Mouse (Mus musculus): ENCODE measurements around the gene Tango2. TPM values are rescaled to one million over a fixed set of nuclear protein-coding genes. Genes with fewer than 3 reads are reported as not detected.
A peak's percentile ranks its signal among the peaks of the same experiment; 100 is the strongest.
"Not testable (repeated sequence)": the region's sequence is repeated elsewhere in the genome, so short reads cannot be mapped to it uniquely, and the experiment has no call there.

Gene Tango2
- polyA plus RNA-seq, 1 experiment from 2014 or later = 66.5 TPM

- H3K9me3 ChIP-seq = no peaks in the 10 kb centered on the region
- peaks cover 11% of the 10 kb centered on the region for H3K4me1 ChIP-seq (replicated peaks)
- no peak overlapping the region for H3K4me2 ChIP-seq (replicated peaks)
- H3K27ac ChIP-seq = no peak overlapping the region
- no peaks in the 10 kb centered on the region for H3K27me3 ChIP-seq
- H3K9ac ChIP-seq (replicated peaks) = no peak overlapping the region
- peaks cover 38% of the 10 kb centered on the region for H3K36me3 ChIP-seq
- WGBS = 98% methylated on average over 3 of the region's 3 CpGs
- H3K4me3 ChIP-seq (replicated peaks) = no peak overlapping the region
- ATAC-seq = no peak
Measured at GRCm38 (mm10) chr16:18335981-18336380, 11.9 kb downstream of the Tango2 start.

GRCm38 (mm10) chr16:18333976-18334375 is 13.9 kb downstream of the Tango2 start:
- Histone ChIP-seq H3K27me3 (no peaks in the 10 kb centered on the region), H3K4me2 (replicated peaks) (no peak overlapping the region), H3K4me3 (replicated peaks) (no peak overlapping the region), H3K36me3 (peaks cover 35% of the 10 kb centered on the region), H3K9me3 (no peaks in the 10 kb centered on the region), H3K4me1 (replicated peaks) (no peaks in the 10 kb centered on the region), H3K27ac (no peak overlapping the region), H3K9ac (replicated peaks) (no peak overlapping the region)
- 90% methylated on average over 3 of the region's 3 CpGs for WGBS
- no peak for ATAC-seq

- ATAC-seq = no peak
- Histone ChIP-seq H3K4me3 (replicated peaks) (no peak overlapping the region), H3K4me2 (replicated peaks) (no peak overlapping the region), H3K4me1 (replicated peaks) (no peaks in the 10 kb centered on the region), H3K36me3 (peaks cover 20% of the 10 kb centered on the region), H3K27ac (no peak overlapping the region), H3K9me3 (no peaks in the 10 kb centered on the region), H3K27me3 (no peaks in the 10 kb centered on the region), H3K9ac (replicated peaks) (no peak overlapping the region)
- WGBS = 68% methylated on average over 1 of the region's 1 CpGs
Measured at GRCm38 (mm10) chr16:18328524-18328923, 19.4 kb downstream of the Tango2 start.

- WGBS = 95% methylated on average over 9 of the region's 9 CpGs
- Histone ChIP-seq H3K4me3 (replicated peaks) (no peak overlapping the region), H3K4me2 (replicated peaks) (no peak overlapping the region), H3K27ac (no peak overlapping the region), H3K9me3 (no peaks in the 10 kb centered on the region), H3K4me1 (replicated peaks) (no peaks in the 10 kb centered on the region), H3K27me3 (no peaks in the 10 kb centered on the region), H3K36me3 (peaks cover 20% of the 10 kb centered on the region), H3K9ac (replicated peaks) (no peak overlapping the region)
- ATAC-seq = no peak
Measured at GRCm38 (mm10) chr16:18327936-18328335, 20.0 kb downstream of the Tango2 start.

- H3K27me3 ChIP-seq = no peaks in the 10 kb centered on the region
- WGBS = 89% methylated on average over 4 of the region's 4 CpGs
- H3K4me1 ChIP-seq (replicated peaks) = no peaks in the 10 kb centered on the region
- H3K9me3 ChIP-seq = no peaks in the 10 kb centered on the region
- no peak overlapping the region for H3K4me3 ChIP-seq (replicated peaks)
- no peak overlapping the region for H3K9ac ChIP-seq (replicated peaks)
- H3K36me3 ChIP-seq = peaks cover 30% of the 10 kb centered on the region
- no peak for ATAC-seq
- no peak overlapping the region for H3K27ac ChIP-seq
- H3K4me2 ChIP-seq (replicated peaks) = no peak overlapping the region
Measured at GRCm38 (mm10) chr16:18325741-18326140, 22.2 kb downstream of the Tango2 start.

GRCm38 (mm10) chr16:18324031-18324430 is 23.9 kb downstream of the Tango2 start:
- Histone ChIP-seq H3K4me1 (replicated peaks) (no peaks in the 10 kb centered on the region), H3K36me3 (peaks cover 36% of the 10 kb centered on the region), H3K9me3 (no peaks in the 10 kb centered on the region), H3K27ac (no peak overlapping the region), H3K9ac (replicated peaks) (no peak overlapping the region), H3K27me3 (no peaks in the 10 kb centered on the region), H3K4me2 (replicated peaks) (no peak overlapping the region), H3K4me3 (replicated peaks) (no peak overlapping the region)
- 80% methylated on average over 6 of the region's 6 CpGs for WGBS
- no peak for ATAC-seq

GRCm38 (mm10) chr16:18323460-18323859 is 24.4 kb downstream of the Tango2 start:
- no peaks in the 10 kb centered on the region for H3K9me3 ChIP-seq
- no peaks in the 10 kb centered on the region for H3K4me1 ChIP-seq (replicated peaks)
- H3K36me3 ChIP-seq = peaks cover 40% of the 10 kb centered on the region
- H3K4me3 ChIP-seq (replicated peaks) = no peak overlapping the region
- H3K27me3 ChIP-seq = no peaks in the 10 kb centered on the region
- no peak overlapping the region for H3K4me2 ChIP-seq (replicated peaks)
- no peak overlapping the region for H3K27ac ChIP-seq
- WGBS = 84% methylated on average over 2 of the region's 2 CpGs
- H3K9ac ChIP-seq (replicated peaks) = no peak overlapping the region
- ATAC-seq = no peak

GRCm38 (mm10) chr16:18321443-18321842 is 26.5 kb downstream of the Tango2 start:
- H3K36me3 ChIP-seq = peaks cover 50% of the 10 kb centered on the region
- WGBS = 82% methylated on average over 2 of the region's 2 CpGs
- no peaks in the 10 kb centered on the region for H3K4me1 ChIP-seq (replicated peaks)
- no peak overlapping the region for H3K27ac ChIP-seq
- no peaks in the 10 kb centered on the region for H3K27me3 ChIP-seq
- ATAC-seq = no peak
- no peak overlapping the region for H3K4me3 ChIP-seq (replicated peaks)
- H3K9me3 ChIP-seq = no peaks in the 10 kb centered on the region
- no peak overlapping the region for H3K4me2 ChIP-seq (replicated peaks)
- no peak overlapping the region for H3K9ac ChIP-seq (replicated peaks)

- Histone ChIP-seq H3K9ac (replicated peaks) (no peak overlapping the region), H3K9me3 (no peaks in the 10 kb centered on the region), H3K27me3 (no peaks in the 10 kb centered on the region), H3K4me2 (replicated peaks) (no peak overlapping the region), H3K4me3 (replicated peaks) (no peak overlapping the region), H3K27ac (no peak overlapping the region), H3K36me3 (peaks cover 58% of the 10 kb centered on the region), H3K4me1 (replicated peaks) (no peaks in the 10 kb centered on the region)
- 83% methylated on average over 3 of the region's 3 CpGs for WGBS
- no peak for ATAC-seq
Measured at GRCm38 (mm10) chr16:18318992-18319391, 28.9 kb downstream of the Tango2 start.

GRCm38 (mm10) chr16:18308159-18308558 is 39.7 kb downstream of the Tango2 start:
- Histone ChIP-seq H3K4me2 (replicated peaks) (no peak overlapping the region), H3K9me3 (no peaks in the 10 kb centered on the region), H3K27me3 (no peaks in the 10 kb centered on the region), H3K27ac (no peak overlapping the region), H3K36me3 (peaks cover 60% of the 10 kb centered on the region), H3K4me3 (replicated peaks) (no peak overlapping the region), H3K4me1 (replicated peaks) (no peaks in the 10 kb centered on the region), H3K9ac (replicated peaks) (no peak overlapping the region)
- WGBS = 95% methylated on average over 1 of the region's 1 CpGs
- ATAC-seq = no peak

GRCm38 (mm10) chr16:18289614-18290013 is 58.3 kb downstream of the Tango2 start:
- WGBS = 6% methylated on average over 10 of the region's 10 CpGs
- H3K27me3 ChIP-seq, ATAC-seq, H3K9me3 ChIP-seq, H3K36me3 ChIP-seq: not testable (repeated sequence)
- Histone ChIP-seq H3K9ac (replicated peaks) (peak overlapping the region; percentile 36; the same call in 1 of the 2 replicates), H3K4me1 (replicated peaks) (peaks cover 35% of the 10 kb centered on the region), H3K27ac (peak overlapping the region; percentile 30; the same call in 1 of the 2 replicates), H3K4me3 (replicated peaks) (peak overlapping the region; percentile 98), H3K4me2 (replicated peaks) (peak overlapping the region; percentile 99)

GRCm38 (mm10) chr16:18289067-18289588 is 58.8 kb downstream of the Tango2 start, which contains the start of gene Dgcr8:
Dgcr8 (minus strand) TSS chr16:18289246.
- Histone ChIP-seq H3K36me3 (peaks cover 13% of the 10 kb centered on the region), H3K27ac (peak within 1 kb of the TSS; percentile 84), H3K9me3 (no peaks in the 10 kb centered on the region), H3K4me3 (replicated peaks) (peak within 1 kb of the TSS; percentile 98), H3K9ac (replicated peaks) (peak within 1 kb of the TSS; percentile 98), H3K4me1 (replicated peaks) (peaks cover 35% of the 10 kb centered on the region), H3K27me3 (no peaks in the 10 kb centered on the region), H3K4me2 (replicated peaks) (peak within 1 kb of the TSS; percentile 99)
- 0% methylated on average over 68 of the region's 71 CpGs for WGBS
- ATAC-seq = peak; percentile 100

GRCm38 (mm10) chr16:18288581-18289061 is 59.3 kb downstream of the Tango2 start:
- under 1% methylated on average over 30 of the region's 31 CpGs for WGBS
- Histone ChIP-seq H3K36me3 (peaks cover 18% of the 10 kb centered on the region), H3K4me3 (replicated peaks) (peak overlapping the region; percentile 98), H3K9me3 (no peaks in the 10 kb centered on the region), H3K4me2 (replicated peaks) (peak overlapping the region; percentile 99), H3K27me3 (no peaks in the 10 kb centered on the region), H3K9ac (replicated peaks) (peak overlapping the region; percentile 98), H3K27ac (peak overlapping the region; percentile 84), H3K4me1 (replicated peaks) (peaks cover 35% of the 10 kb centered on the region)
- peak; percentile 86 for ATAC-seq

Data from midbrain, embryonic 13.5 days (tissue).